Mouse (Mus musculus): Measurements from ENCODE around the gene Mrtfb.

- TF ChIP-seq CTCF (conservative IDR thresholded peaks at IDR 0.05; ENCODE audit: low read length), result no peak
- TF ChIP-seq NANOG (IDR thresholded peaks at IDR 0.05; ENCODE audit: borderline replicate concordance, low read length), result no peak
- TF ChIP-seq POU5F1 (IDR thresholded peaks at IDR 0.05; ENCODE audit: borderline replicate concordance, low read length), result no peak
These were observed 103.2 kb downstream of the Mrtfb start for GRCm38 (mm10) chr16:13359405-13359858.
